Mouse (Mus musculus) cerebellum, adult 2 months (tissue): ENCODE results near the gene Pabpn1l.

Experiments
- CTCF ChIP-seq: fragments of 200-500 bp; IDR thresholded peaks from 2 replicates; pipeline ENCODE4 v1.5.1; 2011; ENCODE audit warnings: low read depth, mild to moderate bottlenecking, control low read depth, low read length, moderate library complexity, borderline replicate concordance; ENCODE audit not compliant: insufficient read depth
- POLR2A ChIP-seq: fragments of 200-500 bp; IDR thresholded peaks from 2 replicates; pipeline ENCODE4 v1.6.1; 2011; ENCODE audit warnings: low read length, control low read depth, borderline replicate concordance; ENCODE audit not compliant: insufficient read depth

DNA sequence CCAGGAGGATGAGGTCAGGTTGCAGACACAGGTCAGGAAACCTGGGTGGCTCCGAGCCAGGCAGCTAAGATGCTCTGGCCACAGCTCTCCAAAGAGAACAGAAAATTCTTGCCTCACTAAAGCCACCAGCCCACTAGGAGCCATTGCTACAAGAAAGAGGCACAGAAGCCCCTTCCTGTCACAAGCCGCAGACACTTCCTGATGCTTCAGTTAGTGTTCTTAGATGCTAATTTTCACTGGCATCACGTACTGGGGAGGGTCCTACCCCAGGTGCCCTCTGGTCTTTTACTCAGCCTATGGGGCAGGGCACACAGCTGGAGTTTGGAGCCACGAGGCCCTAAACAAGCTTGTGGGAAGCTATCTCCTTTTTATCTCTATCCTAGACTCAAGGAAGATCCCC lies 26.5 kb downstream of the Pabpn1l start:
- TF ChIP-seq POLR2A (no peak), CTCF (no peak)
